Mouse (Mus musculus) MEL (cell line): Measurements from ENCODE around the gene Pid1. TPM values are rescaled to one million over a fixed set of nuclear protein-coding genes. Genes with fewer than 3 reads are reported as not detected.

ENCODE experiments used
- DNase-seq: peaks from one replicate; pipeline ENCODE4 v3.0.0; 2011; ENCODE audit warnings: low read depth, low spot score
- H3K27ac ChIP-seq: 2 replicates; pipeline ENCODE4 v1.5.1; 2012; ENCODE audit warnings: low read depth, mild to moderate bottlenecking, control low read depth, low read length, moderate library complexity; ENCODE audit not compliant: control insufficient read depth
- H3K27me3 ChIP-seq, 2 experiments: fragments of 150-350 bp in 1 of 2; sonication (generic) in 1 of 2; 2 replicates each; pipeline ENCODE4 v1.6.1; 2012; ENCODE audit warnings: low read length in 2 of 2, mild to moderate bottlenecking in 2 of 2, improper control_type of control experiment in 1 of 2, moderate library complexity in 1 of 2; ENCODE audit not compliant: insufficient read depth in 2 of 2, control insufficient read depth in 1 of 2
- H3K36me3 ChIP-seq, 2 experiments: 2 replicates each; pipeline ENCODE4 v1.6.1; 2012 to 2014; ENCODE audit warnings: low read length in 2 of 2, improper control_type of control experiment in 1 of 2, inconsistent platforms in 1 of 2, mild to moderate bottlenecking in 1 of 2; ENCODE audit not compliant: insufficient read depth in 2 of 2, control insufficient read depth in 1 of 2
- H3K4me1 ChIP-seq, 2 experiments: fragments of 150-350 bp in 1 of 2; sonication (generic) in 1 of 2; 2 replicates each; pipeline ENCODE4 v1.6.1; 2012; ENCODE audit warnings: low read length in 2 of 2, improper control_type of control experiment in 1 of 2, mild to moderate bottlenecking in 1 of 2; ENCODE audit not compliant: insufficient read depth in 2 of 2, control insufficient read depth in 1 of 2
- H3K4me3 ChIP-seq, 2 experiments: fragments of 150-350 bp in 1 of 2; sonication (generic) in 1 of 2; 2 replicates each; pipeline ENCODE4 v1.5.1; 2012; ENCODE audit warnings: low read depth in 2 of 2, low read length in 2 of 2, mild to moderate bottlenecking in 2 of 2, moderate library complexity in 2 of 2, control low read depth in 1 of 2, improper control_type of control experiment in 1 of 2; ENCODE audit not compliant: control insufficient read depth in 1 of 2, insufficient read depth in 1 of 2
- H3K79me2 ChIP-seq: 2 replicates; pipeline ENCODE4 v1.6.1; 2012; ENCODE audit warnings: mild to moderate bottlenecking, low read length, moderate library complexity; ENCODE audit not compliant: control insufficient read depth, poor library complexity, insufficient read depth
- H3K9ac ChIP-seq: 2 replicates; pipeline ENCODE4 v1.6.1; 2012; ENCODE audit warnings: low read depth, mild to moderate bottlenecking, control low read depth, low read length, moderate library complexity; ENCODE audit not compliant: control insufficient read depth, poor library complexity, severe bottlenecking
- H3K9me3 ChIP-seq: fragments of 150-350 bp; sonication (generic); replicated peaks from 2 replicates; pipeline ENCODE4 v1.6.1; 2012; ENCODE audit warnings: mild to moderate bottlenecking, low read length, improper control_type of control experiment, moderate library complexity; ENCODE audit not compliant: insufficient read depth
- CHD1 ChIP-seq: IDR thresholded peaks from 2 replicates; pipeline ENCODE4 v1.6.1; 2012; ENCODE audit warnings: low read depth, mild to moderate bottlenecking, inconsistent platforms, low read length, improper control_type of control experiment
- CTCF ChIP-seq, 3 experiments: IDR thresholded peaks in 2 of 3; conservative IDR thresholded peaks in 1 of 3; 2 replicates each; pipeline ENCODE4 v1.5.1; 2011 to 2012; ENCODE audit warnings: low read length in 3 of 3, low read depth in 2 of 3, mild to moderate bottlenecking in 2 of 3, improper control_type of control experiment in 1 of 3, inconsistent platforms in 1 of 3, mixed read lengths in 1 of 3, moderate library complexity in 1 of 3; ENCODE audit not compliant: control insufficient read depth in 1 of 3, insufficient read depth in 1 of 3, poor library complexity in 1 of 3, severe bottlenecking in 1 of 3
- E2F4 ChIP-seq: IDR thresholded peaks from 2 replicates; pipeline ENCODE4 v1.6.1; 2011; ENCODE audit warnings: low read depth, low read length, improper control_type of control experiment, borderline replicate concordance
- ELF1 ChIP-seq: IDR thresholded peaks from 2 replicates; pipeline ENCODE4 v1.6.1; 2014; ENCODE audit warnings: low read depth, mild to moderate bottlenecking, inconsistent platforms, low read length, improper control_type of control experiment, moderate library complexity
- EP300 ChIP-seq, 2 experiments: IDR thresholded peaks; 2 replicates each; pipeline ENCODE4 v1.6.1; 2011; ENCODE audit warnings: improper control_type of control experiment in 2 of 2, low read length in 2 of 2, low read depth in 1 of 2, mild to moderate bottlenecking in 1 of 2
- JUND ChIP-seq: IDR thresholded peaks from 2 replicates; pipeline ENCODE4 v1.6.1; 2011; ENCODE audit warnings: low read depth, mild to moderate bottlenecking, improper control_type of control experiment, low read length
- MAZ ChIP-seq: IDR thresholded peaks from 2 replicates; pipeline ENCODE4 v1.6.1; 2012; ENCODE audit warnings: low read depth, mild to moderate bottlenecking, inconsistent platforms, low read length, improper control_type of control experiment
- MYB ChIP-seq: IDR thresholded peaks from 2 replicates; pipeline ENCODE4 v1.6.1; 2011; ENCODE audit warnings: mild to moderate bottlenecking, low read depth, low read length, improper control_type of control experiment
- MYC ChIP-seq: IDR thresholded peaks from 2 replicates; pipeline ENCODE4 v1.6.1; 2011; ENCODE audit warnings: low read depth, mild to moderate bottlenecking, low read length, improper control_type of control experiment, moderate library complexity
- POLR2A ChIP-seq, 2 experiments: IDR thresholded peaks; 2 replicates each; pipeline ENCODE4 v1.6.1; 2011 to 2012; ENCODE audit warnings: low read length in 2 of 2, mild to moderate bottlenecking in 2 of 2, control low read depth in 1 of 2, improper control_type of control experiment in 1 of 2, low read depth in 1 of 2, moderate library complexity in 1 of 2; ENCODE audit not compliant: control insufficient read depth in 1 of 2, insufficient read depth in 1 of 2, poor library complexity in 1 of 2
- POLR2AphosphoS2 ChIP-seq: IDR thresholded peaks from 2 replicates; pipeline ENCODE4 v1.6.1; 2011; ENCODE audit warnings: low read length, improper control_type of control experiment
- RAD21 ChIP-seq: IDR thresholded peaks from 2 replicates; pipeline ENCODE4 v1.6.1; 2011; ENCODE audit warnings: mild to moderate bottlenecking, low read depth, low read length, improper control_type of control experiment
- TAL1 ChIP-seq: IDR thresholded peaks from 2 replicates; pipeline ENCODE4 v1.6.1; 2012; ENCODE audit warnings: mild to moderate bottlenecking, inconsistent platforms, low read length, moderate library complexity, mixed read lengths
- TBP ChIP-seq: IDR thresholded peaks from 2 replicates; pipeline ENCODE4 v1.8.0; 2011; ENCODE audit warnings: low read depth, low read length, improper control_type of control experiment
- TCF12 ChIP-seq: IDR thresholded peaks from 2 replicates; pipeline ENCODE4 v1.6.1; 2014; ENCODE audit warnings: low read depth, mild to moderate bottlenecking, inconsistent platforms, low read length, improper control_type of control experiment, moderate library complexity
- UBTF ChIP-seq: IDR thresholded peaks from 2 replicates; pipeline ENCODE4 v1.6.1; 2012; ENCODE audit warnings: low read depth, mild to moderate bottlenecking, inconsistent platforms, low read length, improper control_type of control experiment, moderate library complexity, borderline replicate concordance; ENCODE audit not compliant: insufficient read depth
- USF1 ChIP-seq: IDR thresholded peaks from 2 replicates; pipeline ENCODE4 v1.6.1; 2014; ENCODE audit warnings: low read depth, mild to moderate bottlenecking, inconsistent platforms, low read length, improper control_type of control experiment, moderate library complexity
- ZC3H11A ChIP-seq: IDR thresholded peaks from 2 replicates; pipeline ENCODE4 v1.6.1; 2012; ENCODE audit warnings: low read depth, mild to moderate bottlenecking, inconsistent platforms, low read length, improper control_type of control experiment
- ZKSCAN1 ChIP-seq: IDR thresholded peaks from 2 replicates; pipeline ENCODE4 v1.6.1; 2012; ENCODE audit warnings: low read depth, mild to moderate bottlenecking, inconsistent platforms, low read length, improper control_type of control experiment, moderate library complexity
- ZMIZ1 ChIP-seq: IDR thresholded peaks from 2 replicates; pipeline ENCODE4 v1.6.1; 2012; ENCODE audit warnings: low read depth, mild to moderate bottlenecking, inconsistent platforms, low read length, improper control_type of control experiment, moderate library complexity
- ZNF384 ChIP-seq: IDR thresholded peaks from 2 replicates; pipeline ENCODE4 v1.6.1; 2012; ENCODE audit warnings: low read depth, mild to moderate bottlenecking, inconsistent platforms, low read length, improper control_type of control experiment
- polyA plus RNA-seq, 2 experiments: library from polyadenylated mRNA; stranded (reverse) in 1 of 2; unstranded in 1 of 2; fragments of >175 nt in 1 of 2; fragments of >200 nt in 1 of 2; gene quantifications; 2 replicates each; pipeline versions ENCODE4 v1.2.1 to v1.2.4; 2012; ENCODE audit warnings: low replicate concordance in 2 of 2, low read depth in 1 of 2; ENCODE audit not compliant: insufficient read length in 2 of 2, insufficient read depth in 1 of 2, missing spikeins in 1 of 2
- total RNA-seq: library from RNA; depleted of rRNA; stranded (reverse); fragments of 300-350 nt; gene quantifications from 2 replicates; pipeline ENCODE4 v1.2.3, GENCODE M21; 2012

The Pid1 gene
- total and polyA plus RNA-seq, 3 experiments: not detected

GRCm38 (mm10) chr1:84361389-84361788 is 2.6 kb downstream of the Pid1 start:
- no peaks in the 10 kb centered on the region for H3K9me3 ChIP-seq
- H3K36me3 ChIP-seq: no peaks in the 10 kb centered on the region
- no peak for TF ChIP-seq CTCF (IDR thresholded peaks at IDR 0.05 in 2 of 3, conservative IDR thresholded peaks at IDR 0.05 in 1 of 3; ENCODE audit: control insufficient read depth in 1 of 3, insufficient read depth in 1 of 3, low read depth in 2 of 3, low read length in 3 of 3, poor library complexity in 1 of 3, severe bottlenecking in 1 of 3)
- no peak for TF ChIP-seq ZMIZ1
- no peaks in the 10 kb centered on the region for H3K4me1 ChIP-seq
- H3K9ac ChIP-seq: no peak overlapping the region
- H3K79me2 ChIP-seq: no peaks in the 10 kb centered on the region
- H3K4me3 ChIP-seq: no peak overlapping the region
- DNase-seq: no peak
- H3K27ac ChIP-seq: no peak overlapping the region
- H3K27me3 ChIP-seq: no peaks in the 10 kb centered on the region

DNA sequence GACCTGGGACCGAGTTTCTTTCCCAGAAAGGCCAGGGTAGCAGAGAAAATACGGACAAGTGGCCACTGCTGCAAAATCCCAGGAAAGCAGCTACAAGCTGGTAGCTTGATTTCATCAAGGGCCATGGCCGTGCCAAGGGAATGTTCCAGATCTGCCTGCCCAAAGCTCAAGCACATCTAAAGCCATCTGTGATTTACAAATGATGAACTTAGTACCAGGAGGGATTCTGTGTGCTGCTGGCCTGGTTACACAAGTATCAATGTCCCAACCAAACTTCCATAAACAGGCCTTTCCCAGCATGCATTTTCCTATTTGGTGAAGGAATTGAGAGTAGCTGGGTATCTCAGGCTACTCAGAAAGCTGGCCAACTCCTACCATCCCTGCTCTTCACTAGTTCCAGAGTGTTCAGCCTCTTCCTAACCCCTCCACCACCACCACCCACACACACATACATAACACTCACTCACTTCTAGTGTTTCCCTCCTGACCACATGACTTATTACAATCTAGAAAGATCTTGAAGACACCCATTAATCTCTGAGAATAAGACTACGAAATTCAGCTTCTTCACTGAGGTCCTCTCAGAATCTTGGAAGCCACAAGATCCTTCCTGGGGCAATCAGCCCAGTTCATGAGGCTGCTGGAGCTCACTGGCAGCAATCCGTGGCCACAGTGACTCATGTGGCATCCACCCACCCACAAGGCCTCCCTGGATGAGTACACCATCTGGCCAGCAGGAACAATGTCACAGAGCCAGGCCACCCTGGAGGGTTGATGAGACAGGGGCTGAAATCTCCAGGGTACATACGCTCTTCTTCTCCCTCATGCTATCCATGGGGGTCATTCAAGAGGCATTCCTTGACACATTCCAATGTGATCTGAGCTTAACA is 4.1 kb downstream of the Pid1 start:
- no peak for DNase-seq
- Histone ChIP-seq H3K9me3 (no peaks in the 10 kb centered on the region), H3K27ac (no peak overlapping the region)

GRCm38 (mm10) chr1:84357216-84357615 is 6.8 kb downstream of the Pid1 start:
- no peaks in the 10 kb centered on the region for H3K79me2 ChIP-seq
- H3K9me3 ChIP-seq: no peaks in the 10 kb centered on the region
- TF ChIP-seq MAZ: no peak
- no peak for TF ChIP-seq RAD21
- no peak for TF ChIP-seq E2F4
- no peak for TF ChIP-seq CHD1
- no peak for TF ChIP-seq POLR2A (IDR thresholded peaks at IDR 0.05; ENCODE audit: control insufficient read depth in 1 of 2, insufficient read depth in 1 of 2, low read depth in 1 of 2, low read length in 2 of 2, poor library complexity in 1 of 2)
- no peak for TF ChIP-seq ZC3H11A
- TF ChIP-seq EP300 (IDR thresholded peaks at IDR 0.05; ENCODE audit: low read depth in 1 of 2, low read length in 2 of 2): no peak
- no peak for TF ChIP-seq TCF12
- no peak for TF ChIP-seq TBP
- no peak for TF ChIP-seq TAL1
- TF ChIP-seq ZKSCAN1: no peak
- TF ChIP-seq POLR2AphosphoS2: no peak
- TF ChIP-seq UBTF: no peak
- no peak for TF ChIP-seq ZNF384
- TF ChIP-seq ZMIZ1: no peak
- no peak for TF ChIP-seq JUND
- TF ChIP-seq ELF1: no peak
- no peak for TF ChIP-seq MYC
- TF ChIP-seq USF1: no peak
- TF ChIP-seq MYB: no peak
- no peaks in the 10 kb centered on the region for H3K4me1 ChIP-seq
- H3K4me3 ChIP-seq: no peak overlapping the region
- H3K36me3 ChIP-seq: no peaks in the 10 kb centered on the region
- no peak overlapping the region for H3K27ac ChIP-seq
- no peak overlapping the region for H3K9ac ChIP-seq
- H3K27me3 ChIP-seq: no peaks in the 10 kb centered on the region
- no peak for DNase-seq

More for the DNA sequence above, 4.1 kb downstream of the Pid1 start:
- Histone ChIP-seq H3K27me3 (no peaks in the 10 kb centered on the region), H3K9ac (no peak overlapping the region), H3K79me2 (no peaks in the 10 kb centered on the region), H3K36me3 (no peaks in the 10 kb centered on the region), H3K4me3 (no peak overlapping the region), H3K4me1 (no peaks in the 10 kb centered on the region)
- no peak for TF ChIP-seq MYC
